Mouse (Mus musculus): ENCODE measurements around the gene Vstm4.

Gene Vstm4

GRCm38 (mm10) chr14:32858941-32859510, 2.5 kb downstream of the Vstm4 start:
- DNase-seq (ENCODE audit: inconsistent age in 2 of 2, low spot score in 1 of 2) = no peak

GRCm38 (mm10) chr14:32859831-32860569, 3.4 kb downstream of the Vstm4 start:
- DNase-seq (ENCODE audit: inconsistent age in 2 of 2, low spot score in 1 of 2) = peak; percentile 46 to 60

GRCm38 (mm10) chr14:32861149-32861581, 4.6 kb downstream of the Vstm4 start:
- no peak for DNase-seq (ENCODE audit: inconsistent age in 2 of 2, low spot score in 1 of 2)

GRCm38 (mm10) chr14:32861656-32862055, 5.1 kb downstream of the Vstm4 start:
- DNase-seq (ENCODE audit: inconsistent age in 2 of 2, low spot score in 1 of 2) = no peak

- no peak for DNase-seq (ENCODE audit: inconsistent age in 2 of 2, low spot score in 1 of 2)
Observed at GRCm38 (mm10) chr14:32865331-32865730, 8.8 kb downstream of the Vstm4 start.

GRCm38 (mm10) chr14:32871963-32872362, 15.4 kb downstream of the Vstm4 start:
- no peak for DNase-seq (ENCODE audit: inconsistent age in 2 of 2, low spot score in 1 of 2)

GRCm38 (mm10) chr14:32877549-32877948, 21.0 kb downstream of the Vstm4 start:
- DNase-seq (ENCODE audit: inconsistent age in 2 of 2, low spot score in 1 of 2) = no peak

GRCm38 (mm10) chr14:32880332-32880731, 23.8 kb downstream of the Vstm4 start:
- DNase-seq (ENCODE audit: inconsistent age in 2 of 2, low spot score in 1 of 2) = peak in 1 of 2 experiments; percentile 69

- DNase-seq (ENCODE audit: inconsistent age in 2 of 2, low spot score in 1 of 2) = peak; percentile 73 to 86
Observed at GRCm38 (mm10) chr14:32881693-32882092, 25.1 kb downstream of the Vstm4 start.

- peak; percentile 71 to 80 for DNase-seq (ENCODE audit: inconsistent age in 2 of 2, low spot score in 1 of 2)
Observed at GRCm38 (mm10) chr14:32888876-32889674, 32.5 kb downstream of the Vstm4 start.

- peak; percentile 51 to 85 for DNase-seq (ENCODE audit: inconsistent age in 2 of 2, low spot score in 1 of 2)
Observed at GRCm38 (mm10) chr14:32894341-32894853, 37.8 kb downstream of the Vstm4 start.

GRCm38 (mm10) chr14:32894878-32895277, 38.3 kb downstream of the Vstm4 start:
- no peak for DNase-seq (ENCODE audit: inconsistent age in 2 of 2, low spot score in 1 of 2)

GRCm38 (mm10) chr14:32896896-32897295, 40.3 kb downstream of the Vstm4 start:
- DNase-seq (ENCODE audit: inconsistent age in 2 of 2, low spot score in 1 of 2) = peak; percentile 14 to 71

GRCm38 (mm10) chr14:32903203-32903602, 46.6 kb downstream of the Vstm4 start:
- no peak for DNase-seq (ENCODE audit: inconsistent age in 2 of 2, low spot score in 1 of 2)

GRCm38 (mm10) chr14:32906545-32906944, 50.0 kb downstream of the Vstm4 start:
- no peak for DNase-seq (ENCODE audit: inconsistent age in 2 of 2, low spot score in 1 of 2)

GRCm38 (mm10) chr14:32909112-32909511, 52.6 kb downstream of the Vstm4 start:
- DNase-seq (ENCODE audit: inconsistent age in 2 of 2, low spot score in 1 of 2) = no peak

GRCm38 (mm10) chr14:32911187-32911586, 54.6 kb downstream of the Vstm4 start:
- DNase-seq (ENCODE audit: inconsistent age in 2 of 2, low spot score in 1 of 2) = no peak

GRCm38 (mm10) chr14:32915360-32915759, 58.8 kb downstream of the Vstm4 start:
- no peak for DNase-seq (ENCODE audit: inconsistent age in 2 of 2, low spot score in 1 of 2)

- DNase-seq (ENCODE audit: inconsistent age in 2 of 2, low spot score in 1 of 2) = no peak
Observed at GRCm38 (mm10) chr14:32917919-32918318, 61.4 kb downstream of the Vstm4 start.

GRCm38 (mm10) chr14:32923871-32924270, 67.3 kb downstream of the Vstm4 start:
- DNase-seq (ENCODE audit: inconsistent age in 2 of 2, low spot score in 1 of 2) = no peak

GRCm38 (mm10) chr14:32931709-32932108, 75.2 kb downstream of the Vstm4 start:
- no peak for DNase-seq (ENCODE audit: inconsistent age in 2 of 2, low spot score in 1 of 2)

- no peak for DNase-seq (ENCODE audit: inconsistent age in 2 of 2, low spot score in 1 of 2)
Observed at GRCm38 (mm10) chr14:32932220-32932619, 75.7 kb downstream of the Vstm4 start.
